Mouse (Mus musculus) gastrocnemius, postnatal 4 days (tissue): ENCODE measurements around the gene 3110082I17Rik. TPM values are rescaled to one million over a fixed set of nuclear protein-coding genes. Genes with fewer than 3 reads are reported as not detected.

ENCODE experiments used
- DNase-seq, 2 experiments: peaks; one replicate each; pipeline ENCODE4 v3.0.0; 2021 to 2022; ENCODE audit warnings: low spot score in 2 of 2, mixed read lengths in 2 of 2
- total RNA-seq, 2 experiments: library from RNA; stranded (reverse); gene quantifications; 2 replicates each; pipeline ENCODE4 v1.2.3; 2021

Gene 3110082I17Rik
- total RNA-seq, 2 experiments from 2014 or later: 12.3 to 12.6 TPM

- no peak for DNase-seq
Measured at GRCm38 (mm10) chr5:139330766-139331165, 129.6 kb downstream of the 3110082I17Rik start.

GRCm38 (mm10) chr5:139327634-139328020, 132.7 kb downstream of the 3110082I17Rik start:
- no peak for DNase-seq

- no peak for DNase-seq
Measured at GRCm38 (mm10) chr5:139326986-139327633, 133.2 kb downstream of the 3110082I17Rik start.

GRCm38 (mm10) chr5:139326111-139326696, 134.1 kb downstream of the 3110082I17Rik start:
- DNase-seq: no peak

- peak; percentile 43 to 59 for DNase-seq
Measured at GRCm38 (mm10) chr5:139325395-139325966, 134.8 kb downstream of the 3110082I17Rik start, which contains the start of gene Adap1. Adap1 (minus strand) TSS chr5:139325622.

GRCm38 (mm10) chr5:139324691-139325394, 135.5 kb downstream of the 3110082I17Rik start:
- DNase-seq: no peak

- no peak for DNase-seq
Measured at GRCm38 (mm10) chr5:139324045-139324491, 136.3 kb downstream of the 3110082I17Rik start.

GRCm38 (mm10) chr5:139323260-139323924, 136.9 kb downstream of the 3110082I17Rik start:
- no peak for DNase-seq

- DNase-seq: no peak
Measured at GRCm38 (mm10) chr5:139321331-139321730, 139.0 kb downstream of the 3110082I17Rik start.

- no peak for DNase-seq
Measured at GRCm38 (mm10) chr5:139320424-139320823, 139.9 kb downstream of the 3110082I17Rik start.

GRCm38 (mm10) chr5:139317751-139318504, 142.4 kb downstream of the 3110082I17Rik start:
- DNase-seq: no peak

GRCm38 (mm10) chr5:139316982-139317675, 143.2 kb downstream of the 3110082I17Rik start:
- no peak for DNase-seq

GRCm38 (mm10) chr5:139314941-139315642, 145.2 kb downstream of the 3110082I17Rik start:
- no peak for DNase-seq

GRCm38 (mm10) chr5:139313536-139313935, 146.8 kb downstream of the 3110082I17Rik start:
- DNase-seq: no peak

- DNase-seq: no peak
Measured at GRCm38 (mm10) chr5:139311822-139312221, 148.5 kb downstream of the 3110082I17Rik start.

- DNase-seq: no peak
Measured at GRCm38 (mm10) chr5:139310477-139310876, 149.8 kb downstream of the 3110082I17Rik start.

GRCm38 (mm10) chr5:139309946-139310345, 150.4 kb downstream of the 3110082I17Rik start:
- no peak for DNase-seq
